Mouse (Mus musculus) small intestine, adult 2 months (tissue): Measurements from ENCODE around the gene Otub1.

Experiments
- CTCF ChIP-seq: fragments of 200-500 bp; IDR thresholded peaks from 2 replicates; pipeline ENCODE4 v1.5.1; 2012; ENCODE audit warnings: low read depth, mild to moderate bottlenecking, control low read depth, inconsistent platforms, low read length, moderate library complexity, mixed read lengths; ENCODE audit not compliant: insufficient replicate concordance, insufficient read length; ENCODE audit errors: extremely low read depth
- POLR2A ChIP-seq: fragments of 200-500 bp; IDR thresholded peaks from 2 replicates; pipeline ENCODE4 v1.6.1; 2012; ENCODE audit warnings: low read depth, mild to moderate bottlenecking, control low read depth, inconsistent platforms, low read length, moderate library complexity

- TF ChIP-seq CTCF = no peak
- no peak for TF ChIP-seq POLR2A
Measured at GRCm38 (mm10) chr19:7235461-7235860, 29.3 kb upstream of the Otub1 start.
